ENCODE assay signal across 8 mouse cellular contexts in genomic region chr4:128688513-128688913, GRCm38 (mm10). TPM values are rescaled to one million over a fixed set of nuclear protein-coding genes. Genes with fewer than 3 reads are reported as not detected.
DNase-seq lines count a peak whose midpoint lies in the region; ATAC-seq lines count a peak whose summit lies in the region.

No protein-coding gene starts in this region.

- peak overlapping the region; percentile 54 for H3K9ac ChIP-seq in forebrain, embryonic 14.5 days (ENCODE audit: low read length)
- no peak overlapping the region for H3K9ac ChIP-seq in liver, embryonic 13.5 days

- peaks cover 43% of the 10 kb centered on the region for H3K4me1 ChIP-seq in heart, embryonic 10.5 days
- peaks cover 25% of the 10 kb centered on the region for H3K4me1 ChIP-seq in forebrain, embryonic 14.5 days (ENCODE audit: control insufficient read depth, insufficient read depth, low read length)
- peaks cover 38% of the 10 kb centered on the region for H3K4me1 ChIP-seq in liver, embryonic 13.5 days (replicated peaks)

- WGBS in heart, embryonic 10.5 days = 62% methylated on average over 6 of the region's 6 CpGs
- 52% methylated on average over 6 of the region's 6 CpGs for WGBS in forebrain, embryonic 14.5 days
- 16% methylated on average over 6 of the region's 6 CpGs for WGBS in liver, embryonic 13.5 days (ENCODE audit: insufficient replicate concordance)

- H3K27ac ChIP-seq in heart, embryonic 10.5 days = 0 out of 2 replicates have a peak overlapping the region, but pooled peaks have one; percentile 42
- peak overlapping the region; percentile 86 for H3K27ac ChIP-seq in forebrain, embryonic 14.5 days (ENCODE audit: low read depth, low read length)
- H3K27ac ChIP-seq in liver, embryonic 13.5 days = no peak overlapping the region

- peak overlapping the region; percentile 33 for H3K4me2 ChIP-seq in forebrain, embryonic 14.5 days (ENCODE audit: low read length)
- 0 out of 2 replicates have a peak overlapping the region, but pooled peaks have one; percentile 3 for H3K4me2 ChIP-seq in liver, embryonic 13.5 days

- H3K9me3 ChIP-seq in heart, embryonic 10.5 days = no peaks in the 10 kb centered on the region
- H3K9me3 ChIP-seq in forebrain, embryonic 14.5 days (replicated peaks; ENCODE audit: control insufficient read depth, low read length) = no peaks in the 10 kb centered on the region
- H3K9me3 ChIP-seq in liver, embryonic 13.5 days (replicated peaks) = no peaks in the 10 kb centered on the region

- no peak for DNase-seq in heart, embryonic 10.5 days (ENCODE audit: low spot score)
- no peak for DNase-seq in heart, adult 8-10 months (ENCODE audit: low spot score)
- peak; percentile 59 for DNase-seq in CD4-positive helper T cell, adult 2 months (ENCODE audit: low read depth, low spot score)
- DNase-seq in forebrain, embryonic 14.5 days (ENCODE audit: low spot score) = peak; percentile 89
- no peak for DNase-seq in liver, embryonic 13.5 days
- DNase-seq in spleen, postnatal 36 days (ENCODE audit: low spot score in 2 of 2) = no peak
- DNase-seq in adrenal gland, postnatal 10 days = no peak
- no peak for DNase-seq in kidney, adult 11 months

- H3K36me3 ChIP-seq in heart, embryonic 10.5 days = no peaks in the 10 kb centered on the region
- H3K36me3 ChIP-seq in forebrain, embryonic 14.5 days (ENCODE audit: control insufficient read depth, insufficient read depth, low read length) = no peaks in the 10 kb centered on the region
- H3K36me3 ChIP-seq in liver, embryonic 13.5 days = no peaks in the 10 kb centered on the region

- ATAC-seq in forebrain, embryonic 14.5 days = peak; percentile 81
- peak; percentile 74 for ATAC-seq in liver, embryonic 13.5 days (ENCODE audit: low read depth)

- no peaks in the 10 kb centered on the region; the same call in 1 of the 2 replicates for H3K27me3 ChIP-seq in heart, embryonic 10.5 days (ENCODE audit: insufficient read depth, poor library complexity, severe bottlenecking)
- H3K27me3 ChIP-seq in forebrain, embryonic 14.5 days (replicated peaks; ENCODE audit: control insufficient read depth, insufficient read depth, low read length) = no peaks in the 10 kb centered on the region
- no peaks in the 10 kb centered on the region for H3K27me3 ChIP-seq in liver, embryonic 13.5 days

- no peak overlapping the region for H3K4me3 ChIP-seq in heart, embryonic 10.5 days
- peak overlapping the region; percentile 11 for H3K4me3 ChIP-seq in forebrain, embryonic 14.5 days (ENCODE audit: low read depth, low read length)
- H3K4me3 ChIP-seq in liver, embryonic 13.5 days (replicated peaks) = no peak overlapping the region

RNA-seq across cellular contexts. Expression of gene Phc2, which starts 34.0 kb away (rescaled TPM):
- 24.5 and 35.2 TPM in 2 replicates for polyA plus RNA-seq in heart, embryonic 10.5 days (2016; fragmentation: Nextera tagmentation; extraction: Ambion mirVana)
- 10 to 100 TPM; 26.8 to 38.7 (median 30.2) TPM for total RNA-seq in heart, adult 8-10 months (2022)
- 33.1 and 35.3 TPM in 2 replicates for polyA plus RNA-seq in forebrain, embryonic 14.5 days (2014; fragmentation: Nextera tagmentation; extraction: Ambion mirVana)
- polyA plus RNA-seq in liver, embryonic 13.5 days (2015; fragmentation: Nextera tagmentation; extraction: Ambion mirVana) = 9.9 and 12.9 TPM in 2 replicates
- total RNA-seq in adrenal gland, postnatal 10 days (2021) = 10 to 100 TPM; 76.2 to 77.8 TPM

Comparison
In these comparisons a context has a peak if more than half of its experiments do, and no peak if none do; other contexts are left out.
1. DNase-seq: peak in CD4-positive helper T cell, adult 2 months (single experiment) and forebrain, embryonic 14.5 days (single experiment); none in heart, embryonic 10.5 days (single experiment), heart, adult 8-10 months (single experiment), liver, embryonic 13.5 days (single experiment), spleen, postnatal 36 days (0 of 2), adrenal gland, postnatal 10 days (single experiment) and kidney, adult 11 months (single experiment).